Mouse (Mus musculus) CD4-positive naive resting alpha-beta T cell, adult 57 days (primary cell): ENCODE measurements around the gene Vmn2r13. TPM values are rescaled to one million over a fixed set of nuclear protein-coding genes. Genes with fewer than 3 reads are reported as not detected.

ENCODE experiments used
- total RNA-seq: library from RNA; stranded (reverse); gene quantifications from one replicate; pipeline ENCODE4 v1.2.4, GENCODE M21; 2023

The Vmn2r13 gene
- not detected for total RNA-seq

GRCm38 (mm10) chr5:109192099-109192498 is at the start of gene Vmn2r13:
Gene Vmn2r13 (minus strand): TSS chr5:109192199.

GRCm38 (mm10) chr5:109224608-109225007 is 32.6 kb upstream of the Vmn2r13 start, which contains the start of gene Vmn2r14:
Gene Vmn2r14 (minus strand): TSS chr5:109224708.

Other genes starting within 250 kb of the Vmn2r13 start
- not detected for gene Vmn2r10, start 185.7 kb downstream of the Vmn2r13 start, total RNA-seq
- not detected for gene Vmn2r11, start 132.6 kb downstream of the Vmn2r13 start, total RNA-seq
- gene Vmn2r12, start 94.2 kb downstream of the Vmn2r13 start, total RNA-seq: not detected
- not detected for gene Vmn2r14, start 32.5 kb upstream of the Vmn2r13 start, total RNA-seq
- not detected for gene Vmn2r15, start 105.4 kb upstream of the Vmn2r13 start, total RNA-seq
- not detected for gene Vmn2r16, start 138.0 kb upstream of the Vmn2r13 start, total RNA-seq
- not detected for gene Vmn2r17, start 227.5 kb upstream of the Vmn2r13 start, total RNA-seq